Mouse (Mus musculus) neural tube, embryonic 11.5 days (tissue): ENCODE results near the gene Ppm1h. TPM values are rescaled to one million over a fixed set of nuclear protein-coding genes. Genes with fewer than 3 reads are reported as not detected.

ENCODE experiments used
- ATAC-seq: fragments of 200-750 bp; cut with Nextera tagmentation; 2 replicates; pipeline ENCODE4 v1.8.0; 2017; ENCODE audit warnings: moderate number of reproducible peaks, mild to moderate bottlenecking, moderate TSS enrichment, moderate library complexity; ENCODE audit not compliant: insufficient read depth, low FRiP score, low TSS enrichment
- DNase-seq: peaks from one replicate; pipeline ENCODE4 v3.0.0-alpha.2; 2015; ENCODE audit warnings: low spot score
- H3K27ac ChIP-seq: fragments of 300-500 bp; sonication (generic); 2 replicates; pipeline ENCODE4 v1.5.1; 2014; ENCODE audit warnings: low read depth, mild to moderate bottlenecking, low read length
- H3K27me3 ChIP-seq: fragments of 300-500 bp; sonication (generic); 2 replicates; pipeline ENCODE4 v1.6.1; 2014; ENCODE audit warnings: mild to moderate bottlenecking, low read length, mixed read lengths; ENCODE audit not compliant: control insufficient read depth, insufficient read depth
- H3K36me3 ChIP-seq: fragments of 300-500 bp; sonication (generic); 2 replicates; pipeline ENCODE4 v1.6.1; 2014; ENCODE audit warnings: mild to moderate bottlenecking, low read length, moderate library complexity, mixed read lengths; ENCODE audit not compliant: control insufficient read depth, insufficient read depth
- H3K4me1 ChIP-seq: fragments of 300-500 bp; sonication (generic); 2 replicates; pipeline ENCODE4 v1.6.1; 2014; ENCODE audit warnings: low read length, mixed read lengths; ENCODE audit not compliant: control insufficient read depth, insufficient read depth
- H3K4me2 ChIP-seq: fragments of 300-500 bp; sonication (generic); 2 replicates; pipeline ENCODE4 v1.6.1; 2014; ENCODE audit warnings: low read depth, mild to moderate bottlenecking, moderate library complexity
- H3K4me3 ChIP-seq: fragments of 300-500 bp; sonication (generic); 2 replicates; pipeline ENCODE4 v1.5.1; 2014; ENCODE audit warnings: low read depth, low read length
- H3K9ac ChIP-seq: fragments of 300-500 bp; sonication (generic); 2 replicates; pipeline ENCODE4 v1.6.1; 2014; ENCODE audit warnings: mild to moderate bottlenecking, low read length
- H3K9me3 ChIP-seq: fragments of 300-500 bp; sonication (generic); 2 replicates; pipeline ENCODE4 v1.6.1; 2016; ENCODE audit warnings: low read length; ENCODE audit not compliant: control insufficient read depth
- WGBS: fragments of 180-500 bp; shearing (Covaris S2); extraction: QIAGEN DNeasy Blood & Tissue Kit; methylation state at CpG from one replicate; pipeline ENCODE4 v1.1.7; 2014; 5-methylcytosine and 5-hydroxymethylcytosine counted together
- polyA plus RNA-seq: library from polyadenylated mRNA; unstranded; fragments of >200 nt; fragmentation: Nextera tagmentation; extraction: Ambion mirVana; gene quantifications from 2 replicates; pipeline ENCODE4 v1.2.1, GENCODE M21; 2014

Ppm1h gene
- polyA plus RNA-seq, 1 experiment from 2014 or later = 15.1 TPM

DNA sequence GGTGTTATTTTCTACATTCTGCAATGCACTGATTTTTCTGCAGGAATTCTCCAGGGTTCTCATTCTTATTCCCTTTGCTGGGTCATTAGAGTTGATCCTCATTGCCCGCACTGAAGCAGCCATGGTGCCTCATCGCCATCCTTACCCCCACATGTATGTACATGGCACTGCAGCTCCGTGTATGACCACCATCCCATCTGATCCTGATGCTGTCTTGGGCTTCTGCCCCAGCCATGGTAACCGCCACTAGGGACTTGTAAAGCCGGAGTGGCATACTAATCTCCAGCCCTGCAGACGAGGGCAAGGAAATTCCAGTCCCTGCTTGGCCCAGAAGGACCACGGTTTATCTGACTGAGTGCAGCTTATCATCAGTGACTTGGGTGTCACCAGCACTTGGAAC lies 86.1 kb downstream of the Ppm1h start:
- no peaks in the 10 kb centered on the region for H3K27me3 ChIP-seq
- H3K9ac ChIP-seq = no peak overlapping the region
- no peak for DNase-seq
- H3K9me3 ChIP-seq = no peaks in the 10 kb centered on the region
- ATAC-seq = no peak
- WGBS = 71% methylated on average over 7 of the region's 7 CpGs
- no peak overlapping the region for H3K4me3 ChIP-seq
- no peaks in the 10 kb centered on the region for H3K36me3 ChIP-seq
- H3K4me2 ChIP-seq = no peak overlapping the region
- H3K27ac ChIP-seq = no peak overlapping the region
- H3K4me1 ChIP-seq = peaks cover 6% of the 10 kb centered on the region; the same call in 1 of the 2 replicates

DNA sequence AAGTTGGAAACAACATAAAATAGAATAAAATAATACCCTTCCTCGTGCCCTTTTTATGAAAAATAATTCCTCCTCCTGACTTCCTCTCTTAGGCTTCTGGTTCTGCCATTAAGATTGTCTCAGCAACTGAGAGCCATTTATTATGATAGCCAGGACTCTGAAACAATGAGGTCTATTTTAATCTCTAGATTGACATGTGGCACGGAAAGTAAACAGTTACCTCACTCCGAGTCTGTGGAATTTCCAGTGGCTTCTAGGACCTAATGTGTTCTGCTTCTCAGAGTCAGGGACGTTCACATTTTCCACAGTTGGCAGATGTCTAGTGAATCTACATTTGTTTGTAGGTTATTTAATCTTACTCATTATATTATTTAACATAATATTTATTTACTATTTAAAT lies 87.0 kb downstream of the Ppm1h start:
- 61% methylated on average over 4 of the region's 4 CpGs for WGBS
- no peak for DNase-seq
- no peak overlapping the region for H3K4me2 ChIP-seq

DNA sequence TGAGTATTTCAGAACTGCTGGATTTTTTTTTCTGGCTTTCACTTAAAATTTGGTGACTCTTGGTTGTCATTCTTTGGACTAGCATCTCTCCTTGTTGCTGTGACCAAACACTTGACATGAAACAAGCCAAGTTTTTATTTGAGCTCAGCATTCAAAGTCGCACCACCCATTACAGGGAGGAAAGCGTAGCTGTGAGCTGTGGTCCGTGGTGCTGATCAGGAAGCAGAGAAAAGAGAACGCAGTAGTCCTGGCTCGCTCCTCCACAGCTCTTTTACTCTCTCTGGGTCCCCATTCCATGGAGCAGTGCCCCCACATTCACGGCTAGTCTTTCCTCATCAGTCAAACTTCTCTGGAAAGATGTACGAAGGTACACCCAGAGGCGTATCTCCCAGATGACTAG lies 87.4 kb downstream of the Ppm1h start:
- H3K27me3 ChIP-seq = no peaks in the 10 kb centered on the region
- no peaks in the 10 kb centered on the region for H3K9me3 ChIP-seq
- peaks cover 12% of the 10 kb centered on the region; the same call in 1 of the 2 replicates for H3K4me1 ChIP-seq
- no peak overlapping the region for H3K4me3 ChIP-seq
- ATAC-seq (no peak), DNase-seq (no peak)
- H3K36me3 ChIP-seq = no peaks in the 10 kb centered on the region
- no peak overlapping the region for H3K4me2 ChIP-seq
- no peak overlapping the region for H3K9ac ChIP-seq
- no peak overlapping the region for H3K27ac ChIP-seq
- 67% methylated on average over 8 of the region's 8 CpGs for WGBS

More for the DNA sequence above, 87.0 kb downstream of the Ppm1h start:
- ATAC-seq = no peak
- Histone ChIP-seq H3K9me3 (no peaks in the 10 kb centered on the region), H3K4me1 (peaks cover 9% of the 10 kb centered on the region; the same call in 1 of the 2 replicates), H3K9ac (no peak overlapping the region), H3K27ac (no peak overlapping the region), H3K36me3 (no peaks in the 10 kb centered on the region), H3K27me3 (no peaks in the 10 kb centered on the region), H3K4me3 (no peak overlapping the region)

DNA sequence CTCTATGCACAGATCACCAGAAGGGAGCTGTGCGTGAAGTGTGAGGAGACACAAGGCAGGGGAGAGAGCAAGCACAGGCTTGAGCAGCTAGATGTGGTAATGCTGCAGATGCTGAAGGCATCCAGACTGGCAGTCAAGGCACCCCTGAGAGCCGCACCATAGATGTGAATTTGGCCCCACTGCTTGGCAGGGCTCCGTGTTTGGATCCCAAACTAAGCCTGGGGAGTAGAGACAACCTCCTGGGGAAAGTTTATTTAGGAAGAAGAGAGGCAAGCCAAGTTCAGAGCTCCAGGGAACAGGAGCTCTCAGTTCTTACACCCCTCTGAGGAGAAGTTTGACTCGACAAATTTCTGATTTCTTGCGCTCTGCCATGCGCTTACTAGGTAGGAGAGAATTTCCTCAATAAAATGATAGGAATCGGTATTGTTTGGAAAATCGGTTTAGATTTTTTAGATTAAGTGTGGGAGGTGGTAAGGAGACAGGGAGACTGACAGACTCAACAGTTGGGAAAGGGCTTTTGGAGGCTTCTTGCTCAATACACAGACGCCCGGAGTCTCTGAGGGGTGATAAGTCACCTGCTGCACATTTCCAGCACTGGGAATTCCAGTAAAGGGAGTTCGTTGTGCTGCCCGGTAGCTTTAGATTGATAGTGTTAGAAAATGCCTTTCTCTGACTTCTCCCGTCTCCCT lies 89.8 kb downstream of the Ppm1h start:
- WGBS = 61% methylated on average over 13 of the region's 13 CpGs
- ATAC-seq = no peak

DNA sequence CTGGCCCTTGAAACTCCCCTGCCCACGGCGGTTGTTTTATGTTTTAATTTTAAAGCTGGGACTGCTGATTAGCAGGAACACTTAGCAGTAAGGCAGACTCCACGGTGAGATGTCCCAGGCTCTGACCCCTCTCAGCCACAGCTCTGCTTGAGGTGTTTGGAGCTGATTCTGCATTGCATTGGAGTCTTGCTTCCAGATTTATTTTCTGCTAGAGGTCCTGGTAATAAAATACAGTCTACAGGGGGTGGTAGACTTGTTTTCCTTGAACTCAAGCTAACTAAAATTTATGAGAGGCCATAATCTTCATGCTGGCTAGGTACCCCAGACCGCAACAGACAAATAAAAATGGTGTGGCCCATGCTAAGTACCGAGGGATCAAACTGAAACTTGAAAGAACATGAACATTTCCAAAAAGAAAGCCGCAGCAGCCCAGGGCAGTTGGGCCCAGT lies 90.4 kb downstream of the Ppm1h start:
- Histone ChIP-seq H3K9me3 (0 out of 2 replicates have a peak, but pooled peaks cover 3% of the 10 kb centered on the region), H3K27ac (no peak overlapping the region), H3K4me1 (peaks cover 12% of the 10 kb centered on the region; the same call in 1 of the 2 replicates), H3K9ac (no peak overlapping the region), H3K4me3 (no peak overlapping the region), H3K4me2 (no peak overlapping the region), H3K27me3 (no peaks in the 10 kb centered on the region), H3K36me3 (no peaks in the 10 kb centered on the region)
- DNase-seq (no peak), ATAC-seq (no peak)
- 44% methylated on average over 6 of the region's 6 CpGs for WGBS

More for the DNA sequence above, 89.8 kb downstream of the Ppm1h start:
- no peak for DNase-seq
- no peak overlapping the region for H3K27ac ChIP-seq
- 0 out of 2 replicates have a peak, but pooled peaks cover 3% of the 10 kb centered on the region for H3K9me3 ChIP-seq
- H3K27me3 ChIP-seq = no peaks in the 10 kb centered on the region
- no peak overlapping the region for H3K4me3 ChIP-seq
- H3K4me2 ChIP-seq = no peak overlapping the region
- no peaks in the 10 kb centered on the region for H3K36me3 ChIP-seq
- H3K4me1 ChIP-seq = peaks cover 12% of the 10 kb centered on the region; the same call in 1 of the 2 replicates
- no peak overlapping the region for H3K9ac ChIP-seq

DNA sequence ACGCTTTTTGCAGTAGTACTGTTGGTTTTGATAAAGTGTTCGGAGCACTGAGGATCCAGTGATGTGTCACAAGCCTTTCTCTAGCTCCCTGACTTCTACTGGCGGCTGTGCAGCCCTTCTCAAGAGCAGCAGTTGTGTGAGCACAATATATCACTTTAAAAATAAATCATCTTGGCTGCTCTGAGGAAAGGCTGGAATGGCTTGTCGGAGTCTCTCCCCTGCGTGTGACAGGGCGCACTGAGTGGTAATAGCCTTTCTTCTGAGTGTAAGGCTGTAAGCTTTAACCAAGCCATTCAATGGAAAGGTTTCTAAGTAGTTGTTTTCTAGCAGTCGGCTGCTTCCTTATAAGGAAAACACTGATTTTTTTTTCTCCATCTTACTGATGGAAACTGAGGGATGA lies 91.8 kb downstream of the Ppm1h start:
- peaks cover 12% of the 10 kb centered on the region; the same call in 1 of the 2 replicates for H3K4me1 ChIP-seq
- H3K9me3 ChIP-seq = 0 out of 2 replicates have a peak, but pooled peaks cover 3% of the 10 kb centered on the region
- H3K4me2 ChIP-seq = no peak overlapping the region
- no peaks in the 10 kb centered on the region for H3K27me3 ChIP-seq
- no peak for ATAC-seq
- no peak for DNase-seq
- 48% methylated on average over 7 of the region's 7 CpGs for WGBS
- peak overlapping the region; percentile 5; the same call in 1 of the 2 replicates for H3K27ac ChIP-seq
- H3K36me3 ChIP-seq = no peaks in the 10 kb centered on the region
- no peak overlapping the region for H3K9ac ChIP-seq
- H3K4me3 ChIP-seq = no peak overlapping the region

DNA sequence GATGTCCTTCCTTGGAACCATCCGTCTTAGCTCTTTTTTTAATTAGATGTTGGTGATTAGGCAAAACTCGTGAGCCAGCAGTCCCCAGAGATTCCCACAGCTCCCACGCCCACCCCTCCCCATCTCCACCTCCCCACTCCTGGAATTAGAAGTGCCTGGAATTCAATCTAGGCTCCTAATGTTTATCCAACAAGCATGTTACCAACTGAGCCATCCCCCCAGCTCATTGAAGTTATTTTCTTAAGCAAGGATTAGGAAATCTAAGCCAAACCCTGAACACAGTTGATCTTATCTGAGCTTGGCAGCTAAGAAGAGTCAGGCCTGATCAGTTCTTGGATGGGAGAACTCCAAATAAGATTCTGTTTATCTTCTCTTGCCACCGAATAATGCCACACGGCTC lies 92.4 kb downstream of the Ppm1h start:
- WGBS = 73% methylated on average over 5 of the region's 5 CpGs
- Histone ChIP-seq H3K9ac (no peak overlapping the region), H3K4me3 (no peak overlapping the region), H3K4me2 (no peak overlapping the region), H3K4me1 (peaks cover 12% of the 10 kb centered on the region; the same call in 1 of the 2 replicates), H3K27me3 (no peaks in the 10 kb centered on the region), H3K9me3 (0 out of 2 replicates have a peak, but pooled peaks cover 3% of the 10 kb centered on the region), H3K36me3 (no peaks in the 10 kb centered on the region), H3K27ac (no peak overlapping the region)
- no peak for ATAC-seq
- no peak for DNase-seq

DNA sequence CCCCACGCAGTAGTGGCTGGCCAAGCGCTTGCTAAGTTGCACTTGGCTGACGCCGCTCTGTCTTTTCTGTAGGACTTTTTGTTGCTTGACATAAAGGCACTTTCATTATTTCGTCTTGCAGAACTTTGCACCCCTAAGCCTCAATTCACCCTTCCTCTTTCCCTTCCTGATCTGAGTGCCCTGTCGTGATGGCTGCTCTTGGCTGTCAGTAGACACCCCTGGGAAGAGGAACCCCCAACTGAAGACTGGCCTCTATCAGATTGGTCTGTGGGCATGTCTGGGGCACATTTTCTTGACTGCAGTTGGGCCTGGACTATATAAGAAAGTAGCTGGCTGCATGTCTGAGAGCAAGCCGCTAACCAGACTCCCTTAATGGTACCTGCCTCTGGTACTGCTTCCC lies 95.6 kb downstream of the Ppm1h start:
- ATAC-seq = no peak
- WGBS = 90% methylated on average over 7 of the region's 7 CpGs
- Histone ChIP-seq H3K36me3 (no peaks in the 10 kb centered on the region), H3K27ac (no peak overlapping the region), H3K9ac (no peak overlapping the region), H3K4me2 (no peak overlapping the region), H3K27me3 (no peaks in the 10 kb centered on the region), H3K4me1 (0 out of 2 replicates have a peak, but pooled peaks cover 6% of the 10 kb centered on the region), H3K9me3 (0 out of 2 replicates have a peak, but pooled peaks cover 3% of the 10 kb centered on the region), H3K4me3 (no peak overlapping the region)
- DNase-seq = no peak

DNA sequence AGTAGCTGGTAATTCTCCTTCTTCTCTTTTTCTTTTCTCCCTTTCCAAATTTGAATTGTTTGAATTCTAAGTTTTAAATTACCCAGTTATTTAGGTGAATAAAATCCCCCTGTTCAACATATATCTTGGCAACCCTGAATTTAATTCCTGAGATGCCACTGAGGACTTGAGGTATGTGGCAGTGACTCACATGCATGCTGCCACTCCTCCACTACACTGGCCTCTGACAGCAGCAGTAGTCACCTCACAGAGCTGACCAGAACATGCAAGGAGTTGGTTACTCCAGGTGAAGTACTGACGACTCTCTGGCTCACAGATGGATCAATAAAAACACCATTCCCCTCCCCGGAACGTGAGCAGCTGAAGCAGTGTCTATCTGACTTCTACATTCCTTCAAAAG lies 98.9 kb downstream of the Ppm1h start:
- Histone ChIP-seq H3K27me3 (no peaks in the 10 kb centered on the region), H3K9ac (no peak overlapping the region), H3K27ac (no peak overlapping the region), H3K4me2 (no peak overlapping the region), H3K4me1 (peaks cover 6% of the 10 kb centered on the region; the same call in 1 of the 2 replicates), H3K4me3 (no peak overlapping the region), H3K36me3 (no peaks in the 10 kb centered on the region), H3K9me3 (no peaks in the 10 kb centered on the region)
- 70% methylated on average over 3 of the region's 3 CpGs for WGBS
- DNase-seq (no peak), ATAC-seq (no peak)
